Mouse (Mus musculus) MEL (cell line): ENCODE data around the gene Rfx4. TPM values are rescaled to one million over a fixed set of nuclear protein-coding genes. Genes with fewer than 3 reads are reported as not detected.
A peak's percentile ranks its signal among the peaks of the same experiment; 100 is the strongest.

Experiments used
- DNase-seq: peaks from one replicate; pipeline ENCODE4 v3.0.0; 2011; ENCODE audit warnings: low read depth, low spot score
- H3K27ac ChIP-seq: 2 replicates; pipeline ENCODE4 v1.5.1; 2012; ENCODE audit warnings: low read depth, mild to moderate bottlenecking, control low read depth, low read length, moderate library complexity; ENCODE audit not compliant: control insufficient read depth
- H3K27me3 ChIP-seq, 2 experiments: fragments of 150-350 bp in 1 of 2; sonication (generic) in 1 of 2; 2 replicates each; pipeline ENCODE4 v1.6.1; 2012; ENCODE audit warnings: low read length in 2 of 2, mild to moderate bottlenecking in 2 of 2, improper control_type of control experiment in 1 of 2, moderate library complexity in 1 of 2; ENCODE audit not compliant: insufficient read depth in 2 of 2, control insufficient read depth in 1 of 2
- H3K36me3 ChIP-seq, 2 experiments: 2 replicates each; pipeline ENCODE4 v1.6.1; 2012 to 2014; ENCODE audit warnings: low read length in 2 of 2, improper control_type of control experiment in 1 of 2, inconsistent platforms in 1 of 2, mild to moderate bottlenecking in 1 of 2; ENCODE audit not compliant: insufficient read depth in 2 of 2, control insufficient read depth in 1 of 2
- H3K4me1 ChIP-seq, 2 experiments: fragments of 150-350 bp in 1 of 2; sonication (generic) in 1 of 2; 2 replicates each; pipeline ENCODE4 v1.6.1; 2012; ENCODE audit warnings: low read length in 2 of 2, improper control_type of control experiment in 1 of 2, mild to moderate bottlenecking in 1 of 2; ENCODE audit not compliant: insufficient read depth in 2 of 2, control insufficient read depth in 1 of 2
- H3K4me3 ChIP-seq, 2 experiments: fragments of 150-350 bp in 1 of 2; sonication (generic) in 1 of 2; 2 replicates each; pipeline ENCODE4 v1.5.1; 2012; ENCODE audit warnings: low read depth in 2 of 2, low read length in 2 of 2, mild to moderate bottlenecking in 2 of 2, moderate library complexity in 2 of 2, control low read depth in 1 of 2, improper control_type of control experiment in 1 of 2; ENCODE audit not compliant: control insufficient read depth in 1 of 2, insufficient read depth in 1 of 2
- H3K79me2 ChIP-seq: 2 replicates; pipeline ENCODE4 v1.6.1; 2012; ENCODE audit warnings: mild to moderate bottlenecking, low read length, moderate library complexity; ENCODE audit not compliant: control insufficient read depth, poor library complexity, insufficient read depth
- H3K9ac ChIP-seq: 2 replicates; pipeline ENCODE4 v1.6.1; 2012; ENCODE audit warnings: low read depth, mild to moderate bottlenecking, control low read depth, low read length, moderate library complexity; ENCODE audit not compliant: control insufficient read depth, poor library complexity, severe bottlenecking
- H3K9me3 ChIP-seq: fragments of 150-350 bp; sonication (generic); replicated peaks from 2 replicates; pipeline ENCODE4 v1.6.1; 2012; ENCODE audit warnings: mild to moderate bottlenecking, low read length, improper control_type of control experiment, moderate library complexity; ENCODE audit not compliant: insufficient read depth
- CHD1 ChIP-seq: IDR thresholded peaks from 2 replicates; pipeline ENCODE4 v1.6.1; 2012; ENCODE audit warnings: low read depth, mild to moderate bottlenecking, inconsistent platforms, low read length, improper control_type of control experiment
- HCFC1 ChIP-seq: IDR thresholded peaks from 2 replicates; pipeline ENCODE4 v1.6.1; 2012; ENCODE audit warnings: low read depth, mild to moderate bottlenecking, inconsistent platforms, low read length, improper control_type of control experiment, moderate library complexity
- KAT2A ChIP-seq: conservative IDR thresholded peaks from 2 replicates; pipeline ENCODE4 v1.6.1; 2012; ENCODE audit warnings: low read depth, low read length, improper control_type of control experiment, inconsistent platforms
- MAFK ChIP-seq: IDR thresholded peaks from 2 replicates; pipeline ENCODE4 v1.6.1; 2011; ENCODE audit warnings: low read depth, mild to moderate bottlenecking, low read length, improper control_type of control experiment, borderline replicate concordance
- MAZ ChIP-seq: IDR thresholded peaks from 2 replicates; pipeline ENCODE4 v1.6.1; 2012; ENCODE audit warnings: low read depth, mild to moderate bottlenecking, inconsistent platforms, low read length, improper control_type of control experiment
- MYB ChIP-seq: IDR thresholded peaks from 2 replicates; pipeline ENCODE4 v1.6.1; 2011; ENCODE audit warnings: mild to moderate bottlenecking, low read depth, low read length, improper control_type of control experiment
- MYC ChIP-seq: IDR thresholded peaks from 2 replicates; pipeline ENCODE4 v1.6.1; 2011; ENCODE audit warnings: low read depth, mild to moderate bottlenecking, low read length, improper control_type of control experiment, moderate library complexity
- NELFE ChIP-seq: IDR thresholded peaks from 2 replicates; pipeline ENCODE4 v1.6.1; 2011; ENCODE audit warnings: low read depth, low read length, improper control_type of control experiment
- NRF1 ChIP-seq: IDR thresholded peaks from 2 replicates; pipeline ENCODE4 v1.6.1; 2014; ENCODE audit warnings: low read depth, mild to moderate bottlenecking, inconsistent platforms, low read length, improper control_type of control experiment, moderate library complexity; ENCODE audit not compliant: poor library complexity, insufficient read depth, severe bottlenecking
- POLR2A ChIP-seq, 2 experiments: IDR thresholded peaks; 2 replicates each; pipeline ENCODE4 v1.6.1; 2011 to 2012; ENCODE audit warnings: low read length in 2 of 2, mild to moderate bottlenecking in 2 of 2, control low read depth in 1 of 2, improper control_type of control experiment in 1 of 2, low read depth in 1 of 2, moderate library complexity in 1 of 2; ENCODE audit not compliant: control insufficient read depth in 1 of 2, insufficient read depth in 1 of 2, poor library complexity in 1 of 2
- POLR2AphosphoS5 ChIP-seq: IDR thresholded peaks from 2 replicates; pipeline ENCODE4 v1.6.1; 2012; ENCODE audit warnings: low read depth, borderline replicate concordance, mild to moderate bottlenecking, inconsistent platforms, low read length, moderate library complexity, mixed read lengths
- RAD21 ChIP-seq: IDR thresholded peaks from 2 replicates; pipeline ENCODE4 v1.6.1; 2011; ENCODE audit warnings: mild to moderate bottlenecking, low read depth, low read length, improper control_type of control experiment
- RCOR1 ChIP-seq: IDR thresholded peaks from 2 replicates; pipeline ENCODE4 v1.6.1; 2012; ENCODE audit warnings: low read depth, mild to moderate bottlenecking, inconsistent platforms, low read length, improper control_type of control experiment
- SIN3A ChIP-seq: IDR thresholded peaks from 2 replicates; pipeline ENCODE4 v1.6.1; 2012; ENCODE audit warnings: low read length, improper control_type of control experiment, inconsistent platforms
- TBP ChIP-seq: IDR thresholded peaks from 2 replicates; pipeline ENCODE4 v1.8.0; 2011; ENCODE audit warnings: low read depth, low read length, improper control_type of control experiment
- TCF12 ChIP-seq: IDR thresholded peaks from 2 replicates; pipeline ENCODE4 v1.6.1; 2014; ENCODE audit warnings: low read depth, mild to moderate bottlenecking, inconsistent platforms, low read length, improper control_type of control experiment, moderate library complexity
- USF1 ChIP-seq: IDR thresholded peaks from 2 replicates; pipeline ENCODE4 v1.6.1; 2014; ENCODE audit warnings: low read depth, mild to moderate bottlenecking, inconsistent platforms, low read length, improper control_type of control experiment, moderate library complexity
- USF2 ChIP-seq, 2 experiments: IDR thresholded peaks; 2 replicates each; pipeline ENCODE4 v1.6.1; 2011 to 2012; ENCODE audit warnings: improper control_type of control experiment in 2 of 2, low read length in 2 of 2, borderline replicate concordance in 1 of 2, inconsistent platforms in 1 of 2, low read depth in 1 of 2, mild to moderate bottlenecking in 1 of 2; ENCODE audit not compliant: insufficient read depth in 1 of 2
- ZC3H11A ChIP-seq: IDR thresholded peaks from 2 replicates; pipeline ENCODE4 v1.6.1; 2012; ENCODE audit warnings: low read depth, mild to moderate bottlenecking, inconsistent platforms, low read length, improper control_type of control experiment
- ZKSCAN1 ChIP-seq: IDR thresholded peaks from 2 replicates; pipeline ENCODE4 v1.6.1; 2012; ENCODE audit warnings: low read depth, mild to moderate bottlenecking, inconsistent platforms, low read length, improper control_type of control experiment, moderate library complexity
- ZNF384 ChIP-seq: IDR thresholded peaks from 2 replicates; pipeline ENCODE4 v1.6.1; 2012; ENCODE audit warnings: low read depth, mild to moderate bottlenecking, inconsistent platforms, low read length, improper control_type of control experiment
- polyA plus RNA-seq, 2 experiments: library from polyadenylated mRNA; stranded (reverse) in 1 of 2; unstranded in 1 of 2; fragments of >175 nt in 1 of 2; fragments of >200 nt in 1 of 2; gene quantifications; 2 replicates each; pipeline versions ENCODE4 v1.2.1 to v1.2.4; 2012; ENCODE audit warnings: low replicate concordance in 2 of 2, low read depth in 1 of 2; ENCODE audit not compliant: insufficient read length in 2 of 2, insufficient read depth in 1 of 2, missing spikeins in 1 of 2
- total RNA-seq: library from RNA; depleted of rRNA; stranded (reverse); fragments of 300-350 nt; gene quantifications from 2 replicates; pipeline ENCODE4 v1.2.3, GENCODE M21; 2012

Gene Rfx4
- total and polyA plus RNA-seq, 3 experiments, result not detected

DNA sequence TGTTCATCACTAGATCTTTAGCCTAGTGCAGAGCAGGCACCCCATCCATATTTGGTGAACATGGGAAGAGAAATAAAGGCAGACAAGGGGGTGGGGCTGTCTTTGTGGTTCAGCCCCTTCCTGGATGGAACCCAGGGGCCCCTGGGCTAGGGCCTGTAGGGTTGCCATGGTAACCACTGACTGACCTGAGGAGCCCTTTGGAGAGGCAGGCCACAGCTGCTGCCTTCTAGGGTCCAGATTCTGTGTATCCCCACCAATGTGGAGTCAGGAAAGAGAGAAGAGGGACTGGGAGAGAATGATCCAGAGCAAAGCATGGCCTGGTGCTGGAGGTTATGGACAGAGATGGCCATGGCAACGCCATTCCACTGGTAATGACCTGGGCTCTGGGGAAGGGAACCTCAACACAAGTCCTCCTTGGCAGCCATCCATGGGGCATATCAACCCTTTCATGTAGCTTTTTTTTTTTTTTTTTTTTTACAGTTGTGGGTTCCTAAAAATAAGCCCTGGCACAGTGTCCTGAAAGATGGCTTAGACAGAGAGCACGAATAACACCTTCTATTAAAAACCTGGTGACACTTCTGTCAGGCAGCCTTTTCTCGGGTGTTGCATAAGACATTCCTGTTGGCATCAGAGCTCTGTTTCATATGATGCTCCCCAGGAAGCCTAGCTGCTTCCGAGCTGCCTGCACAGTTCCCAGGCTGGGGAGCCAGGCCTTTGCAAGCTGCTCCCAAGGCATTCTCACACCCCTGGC, 16.7 kb downstream of the Rfx4 start:
- DNase-seq, result no peak
- no peaks in the 10 kb centered on the region for H3K36me3 ChIP-seq
- H3K9me3 ChIP-seq, result no peaks in the 10 kb centered on the region
- no peak overlapping the region for H3K4me3 ChIP-seq
- H3K27me3 ChIP-seq, result no peaks in the 10 kb centered on the region
- TF ChIP-seq ZNF384, result 0 out of 2 replicates have a peak, but pooled peaks have one; percentile 33
- no peak for TF ChIP-seq RCOR1
- no peak for TF ChIP-seq ZKSCAN1
- no peak for TF ChIP-seq POLR2AphosphoS5
- TF ChIP-seq ZC3H11A, result no peak
- TF ChIP-seq MAFK, result no peak
- TF ChIP-seq, all 39 proteins: peak for 1
- Histone ChIP-seq H3K4me1 (no peaks in the 10 kb centered on the region), H3K79me2 (no peaks in the 10 kb centered on the region), H3K27ac (no peak overlapping the region), H3K9ac (no peak overlapping the region)

DNA sequence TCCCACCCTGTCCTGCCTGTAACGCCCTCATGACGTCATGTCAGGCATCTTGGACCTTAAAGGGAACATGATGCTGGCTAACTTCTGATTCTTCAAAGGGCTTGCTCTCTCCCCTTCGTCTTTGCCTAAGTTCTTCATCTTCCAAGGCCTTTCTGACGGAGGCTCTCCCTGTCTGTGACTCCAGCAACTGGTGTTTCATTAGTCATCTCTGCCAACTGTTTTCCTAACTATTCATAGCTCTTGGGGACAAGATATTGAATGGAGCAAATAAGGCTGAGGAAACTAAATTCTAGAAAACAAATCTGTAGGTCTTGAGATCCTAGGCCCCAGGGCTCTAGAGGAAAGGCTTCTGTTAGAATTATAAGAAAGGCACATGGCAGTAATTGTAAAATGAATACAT, 18.0 kb downstream of the Rfx4 start:
- no peaks in the 10 kb centered on the region for H3K36me3 ChIP-seq
- TF ChIP-seq KAT2A, result no peak
- TF ChIP-seq MYB, result no peak
- no peak for TF ChIP-seq MAZ
- TF ChIP-seq TCF12, result no peak
- no peak for TF ChIP-seq RAD21
- TF ChIP-seq RCOR1, result no peak
- no peak for TF ChIP-seq ZC3H11A
- TF ChIP-seq CHD1, result no peak
- no peak for TF ChIP-seq HCFC1
- no peak for TF ChIP-seq NRF1
- no peak for TF ChIP-seq USF2 (IDR thresholded peaks at IDR 0.05; ENCODE audit: borderline replicate concordance in 1 of 2, insufficient read depth in 1 of 2, low read depth in 1 of 2, low read length in 2 of 2)
- TF ChIP-seq USF1, result no peak
- TF ChIP-seq MYC, result no peak
- no peak for TF ChIP-seq POLR2A (IDR thresholded peaks at IDR 0.05; ENCODE audit: control insufficient read depth in 1 of 2, insufficient read depth in 1 of 2, low read depth in 1 of 2, low read length in 2 of 2, poor library complexity in 1 of 2)
- no peak for TF ChIP-seq TBP
- TF ChIP-seq NELFE, result no peak
- no peak for TF ChIP-seq SIN3A
- no peak for TF ChIP-seq MAFK
- TF ChIP-seq, all 39 proteins: peak for 0
- no peak overlapping the region for H3K4me3 ChIP-seq
- no peak overlapping the region for H3K27ac ChIP-seq
- H3K9me3 ChIP-seq, result no peaks in the 10 kb centered on the region
- no peaks in the 10 kb centered on the region for H3K79me2 ChIP-seq
- no peak for DNase-seq
- H3K4me1 ChIP-seq, result no peaks in the 10 kb centered on the region
- H3K9ac ChIP-seq, result no peak overlapping the region
- H3K27me3 ChIP-seq, result peaks cover 0 to under 1% of the 10 kb centered on the region in 2 experiments; a peak in 1 of 4 replicates
